Mouse (Mus musculus): ENCODE measurements around the gene Il2ra.
A peak's percentile ranks its signal among the peaks of the same experiment; 100 is the strongest.
"Not testable (repeated sequence)": the region's sequence is repeated elsewhere in the genome, so short reads cannot be mapped to it uniquely, and the experiment has no call there.

Il2ra gene

GRCm38 (mm10) chr2:11642451-11642941 is at the start of gene Il2ra:
Il2ra (plus strand) TSS chr2:11642807.
- no peak for DNase-seq (ENCODE audit: low spot score in 2 of 2)

- DNase-seq (ENCODE audit: low spot score in 2 of 2) = no peak
Measured at GRCm38 (mm10) chr2:11596690-11597089, 45.9 kb upstream of the Il2ra start.

GRCm38 (mm10) chr2:11597906-11598305 is 44.7 kb upstream of the Il2ra start:
- DNase-seq (ENCODE audit: low spot score in 2 of 2) = no peak

GRCm38 (mm10) chr2:11601795-11602194 is 40.8 kb upstream of the Il2ra start:
- no peak for DNase-seq (ENCODE audit: low spot score in 2 of 2)

- peak; percentile 92 to 94 for DNase-seq (ENCODE audit: low spot score in 2 of 2)
Measured at GRCm38 (mm10) chr2:11602506-11603489, 39.8 kb upstream of the Il2ra start.

GRCm38 (mm10) chr2:11604053-11604452 is 38.6 kb upstream of the Il2ra start, which contains the start of gene Rbm17:
Rbm17 (minus strand) TSS chr2:11604153.
- DNase-seq (ENCODE audit: low spot score in 2 of 2) = no peak

- no peak for DNase-seq (ENCODE audit: low spot score in 2 of 2)
Measured at GRCm38 (mm10) chr2:11604911-11605310, 37.7 kb upstream of the Il2ra start.

GRCm38 (mm10) chr2:11606718-11607117 is 35.9 kb upstream of the Il2ra start:
- not testable (repeated sequence) for DNase-seq (ENCODE audit: low spot score in 2 of 2)

GRCm38 (mm10) chr2:11612939-11613338 is 29.7 kb upstream of the Il2ra start:
- DNase-seq (ENCODE audit: low spot score in 2 of 2) = not testable (repeated sequence)

- DNase-seq (ENCODE audit: low spot score in 2 of 2) = no peak
Measured at GRCm38 (mm10) chr2:11616846-11617245, 25.8 kb upstream of the Il2ra start.

- no peak for DNase-seq (ENCODE audit: low spot score in 2 of 2)
Measured at GRCm38 (mm10) chr2:11619598-11619997, 23.0 kb upstream of the Il2ra start.

GRCm38 (mm10) chr2:11623173-11623572 is 19.4 kb upstream of the Il2ra start:
- no peak for DNase-seq (ENCODE audit: low spot score in 2 of 2)

GRCm38 (mm10) chr2:11623726-11624125 is 18.9 kb upstream of the Il2ra start:
- DNase-seq (ENCODE audit: low spot score in 2 of 2) = no peak

GRCm38 (mm10) chr2:11625890-11626289 is 16.7 kb upstream of the Il2ra start, which contains the start of gene Gm17490:
Gm17490 (minus strand) TSS chr2:11626264.
- no peak for DNase-seq (ENCODE audit: low spot score in 2 of 2)

GRCm38 (mm10) chr2:11635035-11635434 is 7.6 kb upstream of the Il2ra start:
- DNase-seq (ENCODE audit: low spot score in 2 of 2) = no peak

GRCm38 (mm10) chr2:11635471-11636137 is 7.0 kb upstream of the Il2ra start:
- DNase-seq (ENCODE audit: low spot score in 2 of 2) = no peak

- no peak for DNase-seq (ENCODE audit: low spot score in 2 of 2)
Measured at GRCm38 (mm10) chr2:11636138-11636480, 6.5 kb upstream of the Il2ra start.

GRCm38 (mm10) chr2:11637115-11637514 is 5.5 kb upstream of the Il2ra start:
- no peak for DNase-seq (ENCODE audit: low spot score in 2 of 2)

GRCm38 (mm10) chr2:11644057-11644456 is 1.4 kb downstream of the Il2ra start:
- no peak for DNase-seq (ENCODE audit: low spot score in 2 of 2)

GRCm38 (mm10) chr2:11645297-11645696 is 2.7 kb downstream of the Il2ra start:
- DNase-seq (ENCODE audit: low spot score in 2 of 2) = no peak

- no peak for DNase-seq (ENCODE audit: low spot score in 2 of 2)
Measured at GRCm38 (mm10) chr2:11651476-11651875, 8.9 kb downstream of the Il2ra start.

- no peak for DNase-seq (ENCODE audit: low spot score in 2 of 2)
Measured at GRCm38 (mm10) chr2:11652196-11652595, 9.6 kb downstream of the Il2ra start.

- DNase-seq (ENCODE audit: low spot score in 2 of 2) = no peak
Measured at GRCm38 (mm10) chr2:11652780-11653179, 10.2 kb downstream of the Il2ra start.
